Mouse (Mus musculus): ENCODE measurements around the gene Hist1h1a. TPM values are rescaled to one million over a fixed set of nuclear protein-coding genes. Genes with fewer than 3 reads are reported as not detected.
"Not testable (repeated sequence)": the region's sequence is repeated elsewhere in the genome, so short reads cannot be mapped to it uniquely, and the experiment has no call there.

The Hist1h1a gene
- total and polyA plus RNA-seq, 3 experiments, result 2.4 to 1,163 (median 30.9) TPM

DNA sequence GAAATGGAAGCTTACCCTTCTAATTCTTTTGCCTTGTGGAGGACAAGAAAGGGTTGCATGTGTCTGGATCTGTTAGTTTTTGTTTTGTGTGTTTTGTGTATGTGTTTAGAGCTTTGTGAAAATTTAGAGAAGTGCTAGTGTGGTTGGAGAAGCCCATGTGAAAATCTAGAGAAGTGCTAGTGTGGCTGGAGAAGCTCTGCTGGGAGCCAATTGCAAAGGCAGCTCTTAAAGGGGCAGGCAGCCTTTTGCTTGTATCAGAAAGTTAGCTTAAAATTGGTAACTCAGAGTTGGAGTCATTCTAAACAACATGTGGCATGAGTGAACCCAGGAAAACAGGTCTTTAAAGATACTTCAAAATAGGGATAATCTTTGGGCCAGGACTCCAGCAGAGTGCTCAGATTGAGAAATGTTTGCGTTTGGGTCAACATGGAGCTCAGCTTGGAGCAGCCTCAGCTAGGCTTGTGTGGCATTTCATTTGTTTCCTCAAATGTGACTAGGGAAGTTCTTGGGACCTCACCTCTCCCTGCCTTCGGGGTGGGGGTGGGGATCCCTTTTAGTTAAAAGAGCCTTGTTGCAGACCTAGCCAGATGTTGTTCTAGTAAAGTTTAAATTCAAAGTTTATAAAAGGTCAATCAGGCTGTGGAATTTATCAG is 45.7 kb upstream of the Hist1h1a start:
- H3K36me3 ChIP-seq (replicated peaks in 1 of 2; ENCODE audit: control insufficient read depth in 1 of 2, insufficient read depth in 1 of 2, low read length in 1 of 2); dilution Hi-C loops (cut with MboI; ENCODE audit: extremely low pct_ligation_motif_present, extremely low pct_unique_long_range_greater_than_20kb, low sequenced_read_pairs); H3K79me2 ChIP-seq (replicated peaks; ENCODE audit: control insufficient read depth, extremely low read depth, insufficient read depth, poor library complexity, severe bottlenecking); in situ Hi-C loops (cut with MboI; ENCODE audit: low pct_ligation_motif_present, low pct_unique_long_range_greater_than_20kb, low sequenced_read_pairs); H3K9ac ChIP-seq (ENCODE audit: insufficient read depth, low read depth); H3K4me2 ChIP-seq (ENCODE audit: insufficient read depth, low read depth, poor library complexity, severe bottlenecking); H3K27me3 ChIP-seq (replicated peaks); H3K4me3 ChIP-seq (replicated peaks in 1 of 3; ENCODE audit: low read depth in 2 of 3, low read length in 2 of 3, poor library complexity in 1 of 3); DNase-seq (ENCODE audit: extremely low read depth); H3K27ac ChIP-seq (ENCODE audit: insufficient read depth, low read depth); H3K9me3 ChIP-seq (replicated peaks; ENCODE audit: low read length); H3K4me1 ChIP-seq (ENCODE audit: control insufficient read depth in 1 of 2, insufficient read depth in 2 of 2): not testable (repeated sequence)

DNA sequence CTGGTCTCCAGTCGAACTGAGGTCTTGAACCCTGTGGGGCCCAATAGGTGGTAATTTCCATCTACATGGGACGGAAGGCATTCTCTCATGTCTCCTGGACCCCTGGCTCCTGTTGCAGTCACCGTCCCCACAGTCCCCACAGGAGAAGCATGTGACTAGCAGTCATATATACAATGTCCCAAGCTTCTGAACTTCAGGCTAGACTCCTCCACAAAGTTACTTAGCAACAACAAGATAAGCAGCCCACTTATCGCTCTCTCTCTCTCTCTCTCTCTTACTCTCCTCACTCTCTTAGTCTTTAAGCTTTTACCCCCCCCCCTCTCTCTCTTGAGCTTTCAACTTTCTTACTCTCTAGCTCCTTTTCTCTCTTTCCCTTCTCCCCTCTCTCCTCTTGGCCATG is 39.2 kb upstream of the Hist1h1a start:
- no peak for DNase-seq (ENCODE audit: extremely low read depth)
- TF ChIP-seq USF2 (conservative IDR thresholded peaks at IDR 0.05; ENCODE audit: low read depth, low read length) (no peak), ELF1 (IDR thresholded peaks at IDR 0.05; ENCODE audit: low read depth, low read length) (no peak), GABPA (IDR thresholded peaks at IDR 0.05; ENCODE audit: insufficient replicate concordance, low read depth, low read length) (no peak), MEF2A (IDR thresholded peaks at IDR 0.05; ENCODE audit: borderline replicate concordance, low read depth, low read length) (no peak), MYC (IDR thresholded peaks at IDR 0.05; ENCODE audit: low read depth, low read length) (no peak), NRF1 (IDR thresholded peaks at IDR 0.05; ENCODE audit: low read depth, low read length) (no peak), MAFK (IDR thresholded peaks at IDR 0.05; ENCODE audit: insufficient replicate concordance, low read length) (no peak), CTCF (conservative IDR thresholded peaks at IDR 0.05 in 1 of 2, IDR thresholded peaks at IDR 0.05 in 1 of 2; ENCODE audit: low read depth in 2 of 2, low read length in 2 of 2) (no peak), HCFC1 (IDR thresholded peaks at IDR 0.05; ENCODE audit: low read depth, low read length) (no peak), ZC3H11A (IDR thresholded peaks at IDR 0.05; ENCODE audit: low read depth, low read length) (no peak), JUND (conservative IDR thresholded peaks at IDR 0.05; ENCODE audit: low read depth, low read length) (no peak), ZNF384 (IDR thresholded peaks at IDR 0.05; ENCODE audit: low read depth, low read length) (no peak)
- Histone ChIP-seq H3K4me1 (ENCODE audit: control insufficient read depth in 1 of 2, insufficient read depth in 2 of 2) (no peaks in the 10 kb centered on the region), H3K4me3 (replicated peaks in 1 of 3; ENCODE audit: low read depth in 2 of 3, low read length in 2 of 3, poor library complexity in 1 of 3) (no peak overlapping the region), H3K27ac (ENCODE audit: insufficient read depth, low read depth) (no peak overlapping the region), H3K9me3 (replicated peaks; ENCODE audit: low read length) (no peaks in the 10 kb centered on the region), H3K79me2 (replicated peaks; ENCODE audit: control insufficient read depth, extremely low read depth, insufficient read depth, poor library complexity, severe bottlenecking) (no peaks in the 10 kb centered on the region), H3K9ac (ENCODE audit: insufficient read depth, low read depth) (no peak overlapping the region), H3K4me2 (ENCODE audit: insufficient read depth, low read depth, poor library complexity, severe bottlenecking) (no peak overlapping the region), H3K27me3 (replicated peaks) (no peaks in the 10 kb centered on the region), H3K36me3 (replicated peaks in 1 of 2; ENCODE audit: control insufficient read depth in 1 of 2, insufficient read depth in 1 of 2, low read length in 1 of 2) (no peaks in the 10 kb centered on the region)
- dilution Hi-C loops (cut with MboI; ENCODE audit: extremely low pct_ligation_motif_present, extremely low pct_unique_long_range_greater_than_20kb, low sequenced_read_pairs), result no loop called here
- in situ Hi-C loops (cut with MboI; ENCODE audit: low pct_ligation_motif_present, low pct_unique_long_range_greater_than_20kb, low sequenced_read_pairs), result loop anchor here (10.0 kb wide), 1 partner anchor 89 kb away; no protein-coding TSS in a partner anchor

DNA sequence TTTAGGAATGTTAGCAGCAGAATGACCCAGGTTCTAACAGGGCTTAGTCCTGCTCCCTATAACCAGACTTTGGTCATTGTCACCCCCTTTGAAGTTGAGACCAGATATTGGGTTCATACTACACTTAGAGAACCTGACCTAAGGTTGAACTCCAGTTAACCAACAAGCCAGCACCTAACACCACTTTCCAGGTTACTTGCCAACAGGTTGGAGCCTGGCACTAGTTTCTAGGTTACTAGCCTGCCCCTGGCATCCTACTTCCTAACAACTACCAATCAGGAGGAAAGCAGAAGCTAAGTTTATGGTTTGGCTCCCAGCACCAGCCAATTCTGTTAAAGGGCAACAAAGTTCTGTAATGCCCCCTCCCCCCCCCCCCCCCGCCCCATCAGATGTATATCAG is 38.3 kb upstream of the Hist1h1a start:
- no peak overlapping the region for H3K4me2 ChIP-seq (ENCODE audit: insufficient read depth, low read depth, poor library complexity, severe bottlenecking)
- no peaks in the 10 kb centered on the region for H3K9me3 ChIP-seq (replicated peaks; ENCODE audit: low read length)
- H3K27me3 ChIP-seq (replicated peaks), result no peaks in the 10 kb centered on the region
- no peak overlapping the region for H3K9ac ChIP-seq (ENCODE audit: insufficient read depth, low read depth)
- H3K79me2 ChIP-seq (replicated peaks; ENCODE audit: control insufficient read depth, extremely low read depth, insufficient read depth, poor library complexity, severe bottlenecking), result no peaks in the 10 kb centered on the region
- in situ Hi-C loops (cut with MboI; ENCODE audit: low pct_ligation_motif_present, low pct_unique_long_range_greater_than_20kb, low sequenced_read_pairs) (loop anchor here (10.0 kb wide), 1 partner anchor 90 kb away; no protein-coding TSS in a partner anchor), dilution Hi-C loops (cut with MboI; ENCODE audit: extremely low pct_ligation_motif_present, extremely low pct_unique_long_range_greater_than_20kb, low sequenced_read_pairs) (no loop called here)
- no peak overlapping the region for H3K4me3 ChIP-seq (replicated peaks in 1 of 3; ENCODE audit: low read depth in 2 of 3, low read length in 2 of 3, poor library complexity in 1 of 3)
- no peaks in the 10 kb centered on the region for H3K4me1 ChIP-seq (ENCODE audit: control insufficient read depth in 1 of 2, insufficient read depth in 2 of 2)
- H3K27ac ChIP-seq (ENCODE audit: insufficient read depth, low read depth), result no peak overlapping the region
- H3K36me3 ChIP-seq (replicated peaks in 1 of 2; ENCODE audit: control insufficient read depth in 1 of 2, insufficient read depth in 1 of 2, low read length in 1 of 2), result no peaks in the 10 kb centered on the region
- DNase-seq (ENCODE audit: extremely low read depth), result no peak
- TF ChIP-seq ZMIZ1 (IDR thresholded peaks at IDR 0.05; ENCODE audit: low read depth, low read length) (no peak), CTCF (conservative IDR thresholded peaks at IDR 0.05 in 1 of 2, IDR thresholded peaks at IDR 0.05 in 1 of 2; ENCODE audit: low read depth in 2 of 2, low read length in 2 of 2) (no peak), BHLHE40 (IDR thresholded peaks at IDR 0.05; ENCODE audit: low read depth, low read length) (no peak), TCF12 (IDR thresholded peaks at IDR 0.05; ENCODE audit: low read depth, low read length) (no peak), ZNF384 (IDR thresholded peaks at IDR 0.05; ENCODE audit: low read depth, low read length) (no peak), EP300 (IDR thresholded peaks at IDR 0.05; ENCODE audit: low read length) (no peak), RCOR1 (conservative IDR thresholded peaks at IDR 0.05; ENCODE audit: low read depth, low read length) (no peak), SMC3 (IDR thresholded peaks at IDR 0.05; ENCODE audit: low read depth, low read length) (no peak), NELFE (IDR thresholded peaks at IDR 0.05; ENCODE audit: low read depth, low read length) (no peak), GABPA (IDR thresholded peaks at IDR 0.05; ENCODE audit: insufficient replicate concordance, low read depth, low read length) (no peak), SIN3A (IDR thresholded peaks at IDR 0.05; ENCODE audit: low read length) (no peak), CHD2 (IDR thresholded peaks at IDR 0.05; ENCODE audit: low read length) (no peak), ZKSCAN1 (IDR thresholded peaks at IDR 0.05; ENCODE audit: borderline replicate concordance, low read depth, low read length) (no peak), MAX (IDR thresholded peaks at IDR 0.05; ENCODE audit: low read length) (no peak), USF2 (conservative IDR thresholded peaks at IDR 0.05; ENCODE audit: low read depth, low read length) (no peak), MEF2A (IDR thresholded peaks at IDR 0.05; ENCODE audit: borderline replicate concordance, low read depth, low read length) (no peak), ETS1 (conservative IDR thresholded peaks at IDR 0.05; ENCODE audit: low read depth, low read length) (no peak), TBP (conservative IDR thresholded peaks at IDR 0.05; ENCODE audit: low read depth, low read length) (no peak)

All from CH12.LX (cell line).